Mouse (Mus musculus) CH12.LX (cell line): Measurements from ENCODE around the gene Nme1. TPM values are rescaled to one million over a fixed set of nuclear protein-coding genes. Genes with fewer than 3 reads are reported as not detected.
A peak's percentile ranks its signal among the peaks of the same experiment; 100 is the strongest.

ENCODE experiments used
- DNase-seq: peaks from one replicate; pipeline ENCODE4 v3.0.0-alpha.2; 2013; ENCODE audit errors: extremely low read depth
- H3K27ac ChIP-seq: 2 replicates; pipeline ENCODE4 v1.5.1; 2012; ENCODE audit warnings: low read depth, mild to moderate bottlenecking, control low read depth, moderate library complexity; ENCODE audit not compliant: insufficient read depth
- H3K27me3 ChIP-seq: replicated peaks from 2 replicates; pipeline ENCODE3; 2012; ENCODE audit warnings: inconsistent platforms
- H3K36me3 ChIP-seq, 2 experiments: replicated peaks in 1 of 2; 2 replicates each; pipeline versions ENCODE3 to v1.6.1; 2012; ENCODE audit warnings: inconsistent platforms in 1 of 2, low read length in 1 of 2, mild to moderate bottlenecking in 1 of 2, mixed read lengths in 1 of 2, moderate library complexity in 1 of 2; ENCODE audit not compliant: control insufficient read depth in 1 of 2, insufficient read depth in 1 of 2
- H3K4me1 ChIP-seq, 2 experiments: 2 replicates each; pipeline ENCODE4 v1.6.1; 2012; ENCODE audit warnings: inconsistent platforms in 1 of 2, moderate library complexity in 1 of 2; ENCODE audit not compliant: insufficient read depth in 2 of 2, control insufficient read depth in 1 of 2
- H3K4me2 ChIP-seq: 2 replicates; pipeline ENCODE4 v1.6.1; 2012; ENCODE audit warnings: low read depth, mild to moderate bottlenecking, control low read depth; ENCODE audit not compliant: poor library complexity, insufficient read depth, severe bottlenecking
- H3K4me3 ChIP-seq, 3 experiments: fragments of 150-350 bp in 1 of 3; sonication (generic) in 1 of 3; replicated peaks in 1 of 3; 2 replicates each; pipeline versions ENCODE3 to v1.5.1; 2011 to 2012; ENCODE audit warnings: low read depth in 2 of 3, low read length in 2 of 3, mild to moderate bottlenecking in 2 of 3, moderate library complexity in 2 of 3, control low read depth in 1 of 3, improper control_type of control experiment in 1 of 3, inconsistent platforms in 1 of 3, mixed read lengths in 1 of 3; ENCODE audit not compliant: poor library complexity in 1 of 3
- H3K79me2 ChIP-seq: replicated peaks from 2 replicates; pipeline ENCODE4 v1.6.1; 2012; ENCODE audit warnings: mild to moderate bottlenecking, moderate library complexity; ENCODE audit not compliant: control insufficient read depth, poor library complexity, insufficient read depth, severe bottlenecking; ENCODE audit errors: extremely low read depth
- H3K9ac ChIP-seq: 2 replicates; pipeline ENCODE4 v1.6.1; 2012; ENCODE audit warnings: low read depth, mild to moderate bottlenecking, control low read depth, moderate library complexity; ENCODE audit not compliant: insufficient read depth
- H3K9me3 ChIP-seq: replicated peaks from 2 replicates; pipeline ENCODE3; 2012; ENCODE audit warnings: low read length, inconsistent platforms, mixed read lengths
- BHLHE40 ChIP-seq: IDR thresholded peaks from 2 replicates; pipeline ENCODE4 v1.6.1; 2011; ENCODE audit warnings: mild to moderate bottlenecking, low read depth, low read length, improper control_type of control experiment
- CHD1 ChIP-seq: IDR thresholded peaks from 2 replicates; pipeline ENCODE4 v1.6.1; 2012; ENCODE audit warnings: low read depth, low read length, improper control_type of control experiment, inconsistent platforms
- CTCF ChIP-seq, 2 experiments: IDR thresholded peaks in 1 of 2; conservative IDR thresholded peaks in 1 of 2; 2 replicates each; pipeline ENCODE4 v1.5.1; 2011 to 2012; ENCODE audit warnings: low read depth in 2 of 2, low read length in 2 of 2, improper control_type of control experiment in 1 of 2, inconsistent platforms in 1 of 2, mild to moderate bottlenecking in 1 of 2, moderate library complexity in 1 of 2
- ELF1 ChIP-seq: IDR thresholded peaks from 2 replicates; pipeline ENCODE4 v1.6.1; 2014; ENCODE audit warnings: low read depth, mild to moderate bottlenecking, inconsistent platforms, low read length, improper control_type of control experiment
- EP300 ChIP-seq: IDR thresholded peaks from 2 replicates; pipeline ENCODE4 v1.6.1; 2011; ENCODE audit warnings: low read length, improper control_type of control experiment
- HCFC1 ChIP-seq: IDR thresholded peaks from 2 replicates; pipeline ENCODE4 v1.6.1; 2012; ENCODE audit warnings: low read depth, mild to moderate bottlenecking, inconsistent platforms, low read length, improper control_type of control experiment
- MAFK ChIP-seq: IDR thresholded peaks from 2 replicates; pipeline ENCODE4 v1.6.1; 2011; ENCODE audit warnings: low read length, improper control_type of control experiment; ENCODE audit not compliant: insufficient replicate concordance
- MXI1 ChIP-seq: IDR thresholded peaks from 2 replicates; pipeline ENCODE4 v1.6.1; 2011; ENCODE audit warnings: mild to moderate bottlenecking, low read depth, low read length, improper control_type of control experiment
- NRF1 ChIP-seq: IDR thresholded peaks from 2 replicates; pipeline ENCODE4 v1.6.1; 2014; ENCODE audit warnings: low read depth, mild to moderate bottlenecking, inconsistent platforms, low read length, improper control_type of control experiment, moderate library complexity
- RAD21 ChIP-seq: IDR thresholded peaks from 2 replicates; pipeline ENCODE4 v1.6.1; 2011; ENCODE audit warnings: low read depth, mild to moderate bottlenecking, low read length, improper control_type of control experiment, moderate library complexity
- RCOR1 ChIP-seq: conservative IDR thresholded peaks from 2 replicates; pipeline ENCODE4 v1.6.1; 2012; ENCODE audit warnings: low read depth, mild to moderate bottlenecking, inconsistent platforms, low read length, improper control_type of control experiment
- SMC3 ChIP-seq: IDR thresholded peaks from 2 replicates; pipeline ENCODE4 v1.6.1; 2011; ENCODE audit warnings: low read depth, low read length, improper control_type of control experiment
- TCF12 ChIP-seq: IDR thresholded peaks from 2 replicates; pipeline ENCODE4 v1.6.1; 2014; ENCODE audit warnings: low read depth, mild to moderate bottlenecking, inconsistent platforms, low read length, improper control_type of control experiment
- USF2 ChIP-seq: conservative IDR thresholded peaks from 2 replicates; pipeline ENCODE4 v1.6.1; 2011; ENCODE audit warnings: low read depth, low read length, improper control_type of control experiment
- ZC3H11A ChIP-seq: IDR thresholded peaks from 2 replicates; pipeline ENCODE4 v1.6.1; 2012; ENCODE audit warnings: low read depth, mild to moderate bottlenecking, inconsistent platforms, low read length, improper control_type of control experiment
- ZKSCAN1 ChIP-seq: IDR thresholded peaks from 2 replicates; pipeline ENCODE4 v1.6.1; 2012; ENCODE audit warnings: low read depth, inconsistent platforms, low read length, improper control_type of control experiment, borderline replicate concordance
- dilution Hi-C: fragments of 300-500 bp; cut with MboI; formaldehyde crosslinking; loops from 2 replicates; pipeline ENCODE4 v1.14.3; 2020; ENCODE audit warnings: low sequenced_read_pairs; ENCODE audit not compliant: extremely low pct_unique_long_range_greater_than_20kb, extremely low pct_ligation_motif_present
- in situ Hi-C: fragments of 300-500 bp; cut with MboI; formaldehyde crosslinking; loops from 3 replicates; pipeline ENCODE4 v1.14.3; 2019; ENCODE audit warnings: low sequenced_read_pairs, low pct_ligation_motif_present, low pct_unique_long_range_greater_than_20kb, mixed read lengths
- polyA plus RNA-seq: library from polyadenylated mRNA; unstranded; fragments of >175 nt; gene quantifications from 2 replicates; pipeline ENCODE4 v1.2.1, GENCODE M21; 2012; ENCODE audit warnings: low read depth; ENCODE audit not compliant: insufficient read length
- total RNA-seq, 2 experiments: library from RNA; depleted of rRNA; stranded (reverse); fragments of 300-350 nt in 1 of 2; fragments of >200 nt in 1 of 2; gene quantifications; 2 replicates each; pipeline ENCODE4 v1.2.3; 2012 to 2014

Nme1 gene
- total and polyA plus RNA-seq, 3 experiments = 129 to 443 (median 187) TPM

DNA sequence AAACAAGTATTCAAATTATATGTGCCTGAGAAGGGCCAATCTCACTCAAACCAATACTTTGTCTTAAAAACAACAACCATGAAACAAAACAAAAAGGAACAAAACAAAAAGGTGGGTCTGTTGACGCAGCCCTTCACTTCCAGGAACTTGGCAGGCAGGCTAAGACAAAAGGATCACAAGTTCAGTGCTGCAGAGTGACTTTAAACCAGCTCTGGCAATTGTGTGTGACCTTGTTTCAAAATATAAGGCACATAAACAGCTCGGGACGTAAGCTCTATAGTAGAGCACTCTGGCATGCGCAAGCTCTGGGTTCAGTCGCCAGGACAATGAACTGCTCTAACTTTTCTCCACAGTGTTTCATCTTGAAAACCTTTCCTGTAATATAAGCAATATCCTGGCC is 4.6 kb upstream of the Nme1 start:
- H3K27ac ChIP-seq = no peak overlapping the region
- TF ChIP-seq CTCF (conservative IDR thresholded peaks at IDR 0.05 in 1 of 2, IDR thresholded peaks at IDR 0.05 in 1 of 2; ENCODE audit: low read depth in 2 of 2, low read length in 2 of 2) (no peak), ELF1 (no peak), SMC3 (no peak), RCOR1 (no peak), HCFC1 (no peak), ZC3H11A (no peak), MXI1 (no peak), TCF12 (no peak), NRF1 (no peak), RAD21 (no peak), CHD1 (no peak), ZKSCAN1 (no peak), USF2 (no peak), BHLHE40 (no peak)
- H3K9ac ChIP-seq = no peak overlapping the region
- H3K4me3 ChIP-seq = no peak overlapping the region
- no peaks in the 10 kb centered on the region for H3K36me3 ChIP-seq
- dilution Hi-C loops = no loop called here
- in situ Hi-C loops = loop anchor here (25.0 kb wide), 1 partner anchor 289 kb away; no protein-coding TSS in a partner anchor
- no peak overlapping the region for H3K4me2 ChIP-seq
- peaks cover 2 to 11% of the 10 kb centered on the region in 2 experiments; a peak in 1 of 4 replicates for H3K4me1 ChIP-seq
- no peaks in the 10 kb centered on the region for H3K27me3 ChIP-seq
- peaks cover 3% of the 10 kb centered on the region for H3K79me2 ChIP-seq
- no peaks in the 10 kb centered on the region for H3K9me3 ChIP-seq
- DNase-seq = no peak

DNA sequence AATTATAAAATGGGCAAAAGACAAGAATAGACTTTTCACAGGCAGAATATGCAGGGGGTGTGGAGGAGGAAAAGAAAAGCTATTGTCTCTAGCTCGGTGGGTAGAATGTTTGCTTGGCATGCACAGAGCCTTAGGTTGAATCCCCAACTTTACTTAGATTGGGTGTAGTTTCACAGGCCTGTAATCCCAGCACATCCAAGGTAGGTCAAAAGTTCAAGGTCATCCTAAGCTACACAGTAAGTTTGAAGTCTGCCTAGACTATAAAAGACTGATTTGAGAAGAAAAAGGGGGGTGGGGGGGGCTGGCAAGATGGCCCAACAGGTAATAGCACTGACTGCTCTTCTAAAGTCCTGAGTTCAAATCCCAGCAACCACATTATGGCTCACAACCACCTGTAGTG is 1.5 kb upstream of the Nme1 start:
- Histone ChIP-seq H3K27me3 (no peaks in the 10 kb centered on the region), H3K9me3 (no peaks in the 10 kb centered on the region), H3K27ac (no peak overlapping the region), H3K4me2 (no peak overlapping the region), H3K79me2 (peaks cover 32% of the 10 kb centered on the region), H3K4me3 (no peak overlapping the region), H3K4me1 (peaks cover 5 to 30% of the 10 kb centered on the region in 2 experiments), H3K36me3 (peaks cover 12 to 14% of the 10 kb centered on the region in 2 experiments), H3K9ac (no peak overlapping the region)
- in situ Hi-C loops (loop anchor here (10.0 to 25.0 kb wide), 2 partner anchors 105 to 293 kb away; no protein-coding TSS in a partner anchor), dilution Hi-C loops (no loop called here)
- DNase-seq = no peak
- 0 out of 2 replicates have a peak, but pooled peaks have one; percentile 19 for TF ChIP-seq MAFK
- no peak for TF ChIP-seq EP300
